Mouse (Mus musculus) bone marrow, adult 2 months (tissue): ENCODE measurements around the gene Ensa.

Experiments
- CTCF ChIP-seq: fragments of 200-500 bp; IDR thresholded peaks from 2 replicates; pipeline ENCODE4 v1.5.1; 2011; ENCODE audit warnings: low read length, control low read depth; ENCODE audit not compliant: control insufficient read depth, insufficient read depth
- POLR2A ChIP-seq: fragments of 200-500 bp; IDR thresholded peaks from 2 replicates; pipeline ENCODE4 v1.6.1; 2011; ENCODE audit warnings: low read depth, mild to moderate bottlenecking, control low read depth, low read length, borderline replicate concordance; ENCODE audit not compliant: control insufficient read depth

- TF ChIP-seq POLR2A: no peak
- TF ChIP-seq CTCF: no peak
These were observed 39.3 kb downstream of the Ensa start for GRCm38 (mm10) chr3:95663969-95664608.
